Mouse (Mus musculus): ENCODE measurements around the gene Rnase9. TPM values are rescaled to one million over a fixed set of nuclear protein-coding genes. Genes with fewer than 3 reads are reported as not detected.

Rnase9 gene
- not detected for polyA plus RNA-seq (2014; fragmentation: Illumina TruSeq; extraction: RNeasy Lipid Tissue Mini Kit (QIAGEN cat#74804); ENCODE audit: low read depth, low replicate concordance)

DNA sequence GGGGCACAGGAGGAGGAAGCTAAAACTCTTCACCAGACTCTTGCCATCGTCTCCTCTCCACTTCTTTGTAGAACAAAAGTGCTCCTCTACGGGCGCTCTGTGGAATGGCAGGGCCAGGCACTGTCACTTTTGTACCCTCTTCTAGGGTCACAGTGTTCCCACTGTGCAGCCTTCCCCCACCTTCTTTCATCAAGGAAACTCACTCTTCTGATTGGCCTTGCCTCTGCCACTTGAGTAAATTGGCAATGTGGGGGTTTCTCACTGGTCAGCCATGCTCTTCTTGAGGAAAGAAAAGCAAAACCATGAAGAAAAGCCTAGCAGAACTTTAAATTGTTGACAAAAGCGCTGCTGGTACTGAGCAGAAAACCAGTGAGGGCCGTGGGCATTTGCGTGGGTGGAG, at the start of gene Rnase9:
Gene Rnase9 (minus strand): TSS at position 101 of the 400 bp plus-strand sequence.

DNA sequence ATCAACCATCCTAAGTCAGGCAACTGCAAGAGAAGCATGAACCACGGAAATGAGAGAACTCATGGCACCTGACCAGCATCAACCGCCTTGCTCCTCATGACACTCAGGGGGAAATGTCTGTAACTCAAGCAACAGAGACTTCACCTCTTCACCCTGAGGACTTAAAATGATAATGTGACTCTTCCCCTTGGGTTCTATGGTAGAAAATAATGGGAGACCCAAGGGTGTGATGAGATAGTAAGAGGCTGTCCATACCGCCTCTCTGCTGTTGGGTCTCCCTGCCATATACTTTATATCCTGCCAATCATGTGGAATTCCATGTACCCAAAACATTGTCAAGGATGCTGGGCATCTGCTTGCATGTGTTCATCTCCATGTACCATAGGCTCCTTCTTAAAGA, 32.7 kb upstream of the Rnase9 start, which contains the start of gene Olfr750:
Gene Olfr750 (minus strand): TSS at position 101 of the 400 bp plus-strand sequence.

DNA sequence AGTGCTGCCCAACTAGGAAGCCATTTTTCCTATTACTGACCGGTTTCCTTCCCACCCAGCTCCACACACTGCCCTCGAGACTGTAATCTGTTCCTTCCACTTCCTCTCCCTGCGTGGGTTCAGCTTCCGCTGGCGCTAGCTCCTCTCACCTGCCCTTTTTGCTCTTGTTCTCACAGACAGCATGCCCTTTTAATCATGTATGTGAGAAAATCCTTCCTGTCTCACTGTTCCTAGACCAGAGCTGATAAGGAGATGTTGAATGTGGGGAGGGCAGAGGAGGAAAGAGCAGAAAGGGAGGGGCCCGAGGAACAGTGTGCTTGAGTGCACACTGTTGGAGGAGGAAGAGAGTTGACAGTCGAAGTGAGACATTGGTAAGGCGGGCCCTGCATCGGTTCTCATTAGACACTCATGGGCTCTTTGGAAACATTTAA, 15.7 kb upstream of the Rnase9 start, which contains the start of gene Rnase12:
Gene Rnase12 (minus strand): TSS at position 261 of the 431 bp plus-strand sequence.

DNA sequence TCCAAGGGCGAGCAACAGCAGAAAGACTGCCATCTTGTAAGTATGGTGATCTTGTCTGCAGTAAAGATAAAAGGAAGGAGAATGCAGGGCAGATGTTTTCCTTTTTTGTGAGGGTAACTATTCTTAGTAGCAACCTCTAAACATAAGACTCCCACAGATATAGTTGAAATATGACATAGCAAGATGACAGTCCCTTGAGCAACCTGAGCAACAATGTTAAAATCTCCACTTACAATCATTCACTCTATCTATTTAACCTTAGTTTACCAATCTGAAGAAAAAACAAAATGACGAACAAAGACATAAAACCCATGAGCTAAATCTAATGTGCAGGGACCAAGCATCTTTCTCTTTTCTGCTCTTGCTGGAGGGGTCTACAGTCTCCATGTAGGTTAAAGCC, 8.4 kb upstream of the Rnase9 start, which contains the start of gene Rnase11:
Gene Rnase11 (minus strand): TSS at position 101 of the 400 bp plus-strand sequence.

DNA sequence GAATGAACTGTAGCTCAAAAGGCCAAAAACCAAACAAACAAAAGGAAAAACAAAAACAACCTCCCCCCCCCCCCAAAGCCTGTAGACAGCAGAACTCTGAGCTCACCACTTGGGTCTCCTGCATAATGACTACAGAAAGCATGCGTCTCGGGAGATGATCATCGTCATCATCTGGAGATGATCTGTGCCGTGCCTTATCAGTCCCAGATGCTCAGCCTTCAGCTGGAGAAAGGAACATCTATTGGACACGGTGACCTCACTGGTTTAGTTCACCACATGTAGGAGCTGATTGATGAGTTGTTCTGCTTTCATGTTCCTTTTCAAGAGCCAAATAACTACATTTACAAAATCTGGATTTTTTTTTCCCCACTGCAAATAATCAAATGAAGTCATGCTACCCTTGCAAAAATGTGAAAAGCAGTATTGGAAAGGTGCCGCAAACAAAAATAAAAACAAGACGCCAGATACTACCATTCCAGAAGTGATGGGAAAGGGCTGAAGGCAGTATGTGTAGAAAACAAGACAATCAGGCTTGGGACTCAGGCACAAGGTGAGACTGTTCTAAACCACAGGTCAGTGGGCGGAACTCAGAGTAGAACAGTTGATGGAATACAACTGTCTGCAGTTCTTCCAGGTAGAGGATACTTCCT, 34.4 kb downstream of the Rnase9 start, which contains the start of gene Rnase10:
Gene Rnase10 (plus strand): TSS at position 600 of the 650 bp plus-strand sequence.

Other genes starting within 250 kb of the Rnase9 start
- not detected for gene Ccnb1ip1, start 234.1 kb downstream of the Rnase9 start, polyA plus RNA-seq (2014; fragmentation: Illumina TruSeq; extraction: RNeasy Lipid Tissue Mini Kit (QIAGEN cat#74804); ENCODE audit: low read depth, low replicate concordance)
- gene Parp2, start 234.0 kb downstream of the Rnase9 start, polyA plus RNA-seq (2014; fragmentation: Illumina TruSeq; extraction: RNeasy Lipid Tissue Mini Kit (QIAGEN cat#74804); ENCODE audit: low read depth, low replicate concordance), result 28.9 TPM
- 6.9 TPM for gene Tep1, start 171.3 kb downstream of the Rnase9 start, polyA plus RNA-seq (2014; fragmentation: Illumina TruSeq; extraction: RNeasy Lipid Tissue Mini Kit (QIAGEN cat#74804); ENCODE audit: low read depth, low replicate concordance)
- gene Klhl33, start 144.4 kb downstream of the Rnase9 start, polyA plus RNA-seq (2014; fragmentation: Illumina TruSeq; extraction: RNeasy Lipid Tissue Mini Kit (QIAGEN cat#74804); ENCODE audit: low read depth, low replicate concordance), result 0.20 TPM
- gene Osgep, start 117.0 kb downstream of the Rnase9 start, polyA plus RNA-seq (2014; fragmentation: Illumina TruSeq; extraction: RNeasy Lipid Tissue Mini Kit (QIAGEN cat#74804); ENCODE audit: low read depth, low replicate concordance), result 10.9 TPM
- 14.9 TPM for gene Apex1, start 116.9 kb downstream of the Rnase9 start, polyA plus RNA-seq (2014; fragmentation: Illumina TruSeq; extraction: RNeasy Lipid Tissue Mini Kit (QIAGEN cat#74804); ENCODE audit: low read depth, low replicate concordance)
- gene Pip4p1, start 111.0 kb downstream of the Rnase9 start, polyA plus RNA-seq (2014; fragmentation: Illumina TruSeq; extraction: RNeasy Lipid Tissue Mini Kit (QIAGEN cat#74804); ENCODE audit: low read depth, low replicate concordance), result 18.7 TPM
- 98.0 TPM for gene Pnp, start 110.8 kb downstream of the Rnase9 start, polyA plus RNA-seq (2014; fragmentation: Illumina TruSeq; extraction: RNeasy Lipid Tissue Mini Kit (QIAGEN cat#74804); ENCODE audit: low read depth, low replicate concordance)
- gene Gm49342, start 97.4 kb downstream of the Rnase9 start, polyA plus RNA-seq (2014; fragmentation: Illumina TruSeq; extraction: RNeasy Lipid Tissue Mini Kit (QIAGEN cat#74804); ENCODE audit: low read depth, low replicate concordance), result not detected
- not detected for gene Pnp2, start 85.9 kb downstream of the Rnase9 start, polyA plus RNA-seq (2014; fragmentation: Illumina TruSeq; extraction: RNeasy Lipid Tissue Mini Kit (QIAGEN cat#74804); ENCODE audit: low read depth, low replicate concordance)
- gene Rnase10, start 34.1 kb downstream of the Rnase9 start, polyA plus RNA-seq (2014; fragmentation: Illumina TruSeq; extraction: RNeasy Lipid Tissue Mini Kit (QIAGEN cat#74804); ENCODE audit: low read depth, low replicate concordance), result not detected
- not detected for gene Rnase11, start 8.3 kb upstream of the Rnase9 start, polyA plus RNA-seq (2014; fragmentation: Illumina TruSeq; extraction: RNeasy Lipid Tissue Mini Kit (QIAGEN cat#74804); ENCODE audit: low read depth, low replicate concordance)
- gene Rnase12, start 15.8 kb upstream of the Rnase9 start, polyA plus RNA-seq (2014; fragmentation: Illumina TruSeq; extraction: RNeasy Lipid Tissue Mini Kit (QIAGEN cat#74804); ENCODE audit: low read depth, low replicate concordance), result not detected
- gene Olfr750, start 32.6 kb upstream of the Rnase9 start, polyA plus RNA-seq (2014; fragmentation: Illumina TruSeq; extraction: RNeasy Lipid Tissue Mini Kit (QIAGEN cat#74804); ENCODE audit: low read depth, low replicate concordance), result not detected
- gene Rnase4, start 49.2 kb upstream of the Rnase9 start, polyA plus RNA-seq (2014; fragmentation: Illumina TruSeq; extraction: RNeasy Lipid Tissue Mini Kit (QIAGEN cat#74804); ENCODE audit: low read depth, low replicate concordance), result 36.1 TPM
- 1.5 TPM for gene Ang, start 49.3 kb upstream of the Rnase9 start, polyA plus RNA-seq (2014; fragmentation: Illumina TruSeq; extraction: RNeasy Lipid Tissue Mini Kit (QIAGEN cat#74804); ENCODE audit: low read depth, low replicate concordance)
- 4.6 TPM for gene Eddm3b, start 72.6 kb upstream of the Rnase9 start, polyA plus RNA-seq (2014; fragmentation: Illumina TruSeq; extraction: RNeasy Lipid Tissue Mini Kit (QIAGEN cat#74804); ENCODE audit: low read depth, low replicate concordance)
- gene Rnase6, start 82.0 kb upstream of the Rnase9 start, polyA plus RNA-seq (2014; fragmentation: Illumina TruSeq; extraction: RNeasy Lipid Tissue Mini Kit (QIAGEN cat#74804); ENCODE audit: low read depth, low replicate concordance), result 4.2 TPM
- gene Rnase1, start 104.9 kb upstream of the Rnase9 start, polyA plus RNA-seq (2014; fragmentation: Illumina TruSeq; extraction: RNeasy Lipid Tissue Mini Kit (QIAGEN cat#74804); ENCODE audit: low read depth, low replicate concordance), result not detected
- not detected for gene Rnase2b, start 120.4 kb upstream of the Rnase9 start, polyA plus RNA-seq (2014; fragmentation: Illumina TruSeq; extraction: RNeasy Lipid Tissue Mini Kit (QIAGEN cat#74804); ENCODE audit: low read depth, low replicate concordance)
- gene Ang2, start 157.3 kb upstream of the Rnase9 start, polyA plus RNA-seq (2014; fragmentation: Illumina TruSeq; extraction: RNeasy Lipid Tissue Mini Kit (QIAGEN cat#74804); ENCODE audit: low read depth, low replicate concordance), result not detected
- not detected for gene Ear14, start 161.5 kb upstream of the Rnase9 start, polyA plus RNA-seq (2014; fragmentation: Illumina TruSeq; extraction: RNeasy Lipid Tissue Mini Kit (QIAGEN cat#74804); ENCODE audit: low read depth, low replicate concordance)
- not detected for gene Rnase2a, start 214.2 kb upstream of the Rnase9 start, polyA plus RNA-seq (2014; fragmentation: Illumina TruSeq; extraction: RNeasy Lipid Tissue Mini Kit (QIAGEN cat#74804); ENCODE audit: low read depth, low replicate concordance)

Measured in kidney, adult 10 weeks (tissue).